Mouse (Mus musculus) left cerebral cortex, adult 18-20 months (tissue): Measurements from ENCODE around the gene Vps72. TPM values are rescaled to one million over a fixed set of nuclear protein-coding genes. Genes with fewer than 3 reads are reported as not detected.
"Not testable (repeated sequence)": the region's sequence is repeated elsewhere in the genome, so short reads cannot be mapped to it uniquely, and the experiment has no call there.

ENCODE experiments used
- DNase-seq, 2 experiments: peaks; one replicate each; pipeline ENCODE4 v3.0.0; 2021 to 2022; ENCODE audit warnings: low spot score in 2 of 2, mixed read lengths in 1 of 2
- total RNA-seq, 2 experiments: library from RNA; stranded (reverse); gene quantifications; 2 replicates each; pipeline ENCODE4 v1.2.3; 2021

Gene Vps72
- total RNA-seq, 2 experiments from 2014 or later = 41.7 to 44.4 TPM

DNA sequence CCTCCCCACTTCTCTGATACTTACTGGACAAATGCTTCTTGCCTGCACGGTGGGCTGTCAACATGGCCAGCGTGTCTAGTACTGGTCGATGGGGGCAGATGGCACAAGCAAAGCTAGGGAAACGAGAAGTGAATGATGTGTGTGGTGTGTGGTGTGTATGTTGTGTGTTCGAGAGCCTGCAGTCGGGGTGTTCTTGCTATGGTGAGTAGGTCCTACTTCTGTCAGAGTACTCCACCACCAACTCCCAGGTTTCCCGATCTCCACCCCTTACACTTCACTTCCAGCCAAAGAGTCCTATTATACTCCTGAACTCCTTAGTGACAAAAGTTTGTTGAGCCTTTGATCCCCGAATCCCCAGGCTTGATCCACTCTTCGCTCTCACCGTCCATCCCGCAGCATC is 22.4 kb downstream of the Vps72 start:
- no peak for DNase-seq

DNA sequence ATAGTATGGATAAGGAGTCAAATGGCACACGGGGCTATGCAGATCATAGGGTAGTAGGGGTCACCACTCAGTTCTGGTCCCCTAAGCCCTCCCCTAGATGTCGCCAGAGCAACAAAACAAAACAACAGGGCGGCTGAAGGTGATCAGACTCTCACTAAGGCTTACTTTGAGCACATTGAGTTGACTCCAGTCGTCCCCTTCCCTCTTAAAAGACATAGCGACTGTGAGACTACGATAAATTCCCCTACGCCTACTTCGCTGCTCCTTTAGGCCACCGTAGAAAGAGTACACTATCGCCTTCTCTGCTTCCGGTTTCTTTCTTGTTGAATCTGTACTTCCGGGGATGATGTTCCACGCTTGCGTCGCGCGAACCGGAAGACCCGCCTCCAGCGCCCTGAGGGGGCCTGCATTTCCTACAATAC is 22.9 kb downstream of the Vps72 start, which contains the start of the genes Scnm1 and Lysmd1:
TSS of gene Scnm1 (minus strand) at position 332 of the 422 bp plus-strand sequence.
TSS of gene Lysmd1 (plus strand) at position 409 of the 422 bp plus-strand sequence.
- peak; percentile 86 to 91 for DNase-seq

DNA sequence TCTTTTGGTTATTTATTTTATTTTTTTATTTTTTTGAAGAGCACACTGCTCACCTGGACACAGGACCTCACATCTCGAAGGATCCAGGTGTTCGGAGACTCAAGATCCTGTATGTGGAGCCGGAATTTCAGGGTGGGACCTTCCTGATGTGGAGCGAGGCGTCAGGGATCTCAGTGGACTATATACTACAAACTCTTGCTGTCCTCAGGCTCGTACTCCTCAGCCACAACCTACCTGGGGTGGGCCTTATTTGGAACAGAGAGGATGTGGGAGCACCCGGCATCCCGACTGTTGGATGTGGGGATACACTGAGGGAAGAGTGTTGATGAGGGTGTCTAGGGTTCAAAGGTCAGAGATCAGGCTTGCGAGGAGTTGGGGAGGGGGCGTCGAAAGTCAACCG is 23.3 kb downstream of the Vps72 start:
- DNase-seq = not testable (repeated sequence)

DNA sequence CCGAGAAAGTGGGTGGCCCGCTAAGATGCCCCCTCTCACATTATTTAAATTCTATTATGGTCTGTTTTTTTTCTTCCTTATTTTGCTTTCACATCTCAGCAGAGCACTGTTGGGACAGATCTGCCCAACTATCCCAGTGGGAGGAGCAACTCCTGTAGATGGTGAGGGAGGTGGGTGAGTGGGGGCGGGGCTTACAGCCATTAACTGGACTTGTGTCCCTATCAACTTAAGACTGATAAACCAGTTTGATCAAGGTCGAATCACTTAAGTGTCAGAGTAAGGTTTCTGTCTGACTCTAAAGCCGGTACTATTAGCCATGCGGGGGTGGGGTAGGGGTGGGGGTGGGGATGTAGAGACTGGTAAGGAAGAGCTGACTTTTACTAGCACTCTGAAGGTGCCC is 24.2 kb downstream of the Vps72 start:
- peak in 1 of 2 experiments; percentile 42 for DNase-seq

DNA sequence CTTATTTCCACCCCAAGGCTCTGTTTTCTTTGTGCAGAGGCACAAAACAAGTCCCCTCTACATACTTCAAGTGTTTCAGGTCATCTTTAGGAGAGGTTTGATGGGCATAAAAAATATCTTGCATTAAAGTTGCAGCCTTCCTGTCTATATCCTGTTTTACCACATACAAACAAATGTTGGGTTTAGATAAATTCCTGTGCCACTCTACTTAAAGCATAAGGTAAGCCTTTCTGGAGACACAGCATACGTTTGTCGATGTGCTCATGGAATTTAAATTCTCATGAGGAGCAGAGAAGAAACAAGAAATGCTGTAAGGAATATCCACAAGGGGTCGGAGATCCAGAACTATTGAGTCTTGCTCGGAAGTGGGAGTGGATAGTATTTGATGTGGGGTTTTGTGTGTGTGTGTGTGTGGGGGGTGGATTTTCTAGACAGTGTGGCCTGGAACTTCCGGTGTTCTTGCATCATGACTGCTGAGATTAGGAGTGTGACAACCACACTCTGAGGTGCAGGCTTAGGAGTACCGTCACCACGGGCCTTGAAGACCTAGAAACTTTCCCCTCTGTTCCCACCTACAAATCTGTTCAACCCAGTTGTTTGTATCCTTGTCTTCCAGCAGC is 24.7 kb downstream of the Vps72 start:
- no peak for DNase-seq

DNA sequence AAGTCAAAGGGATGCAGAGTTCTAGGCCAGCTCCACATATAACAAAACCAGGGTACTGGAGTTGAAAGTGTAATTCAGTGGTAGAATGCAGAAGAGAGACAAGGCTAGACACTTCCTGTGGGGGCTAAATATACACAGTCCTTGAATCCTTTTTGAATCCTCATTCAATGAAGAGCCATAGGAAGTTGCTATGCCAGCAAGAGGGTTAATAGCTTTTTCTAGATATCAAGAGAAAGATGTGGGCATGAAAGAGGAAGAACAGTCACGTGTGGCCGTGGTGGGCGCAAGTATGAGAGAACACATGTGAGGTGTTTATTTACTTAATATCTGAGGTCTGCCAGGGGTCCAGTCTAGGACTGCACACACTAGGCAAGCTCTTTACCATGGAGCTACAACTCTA is 25.5 kb downstream of the Vps72 start:
- DNase-seq = no peak

DNA sequence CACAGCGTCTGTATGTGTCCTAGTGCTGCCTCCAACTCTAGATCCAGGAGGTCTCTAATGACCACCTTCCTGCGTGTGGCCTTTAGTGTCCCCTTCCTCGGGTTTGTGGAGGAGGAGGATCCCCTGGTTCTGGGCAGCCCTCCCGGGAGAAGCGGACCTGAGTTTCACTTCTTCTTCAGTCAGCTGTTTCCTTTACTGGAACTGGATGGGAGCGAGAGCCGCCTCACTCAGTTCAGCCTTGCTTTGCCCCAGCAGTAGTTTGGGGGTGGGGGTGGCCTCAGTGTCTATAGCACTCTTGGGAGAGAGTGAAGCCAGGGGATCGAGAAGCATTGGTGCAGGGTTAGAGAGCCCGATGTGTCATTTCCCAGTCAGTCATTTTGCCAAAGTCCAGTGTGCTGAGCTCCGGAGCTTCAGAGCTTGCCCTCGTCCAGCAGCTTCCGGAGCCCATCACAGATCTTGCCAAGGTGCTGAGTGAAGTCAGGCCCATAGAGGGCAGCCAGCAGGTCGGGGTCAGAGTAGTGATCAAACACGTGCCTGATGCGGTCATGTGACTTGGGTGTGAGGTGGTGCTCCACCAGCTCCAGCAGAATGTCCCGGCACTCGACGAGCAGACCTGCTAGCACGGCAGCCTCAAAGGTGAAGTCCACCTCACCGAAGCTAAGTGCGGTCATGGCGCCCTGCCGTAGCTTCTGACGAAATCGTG is 28.9 kb downstream of the Vps72 start:
- no peak for DNase-seq

DNA sequence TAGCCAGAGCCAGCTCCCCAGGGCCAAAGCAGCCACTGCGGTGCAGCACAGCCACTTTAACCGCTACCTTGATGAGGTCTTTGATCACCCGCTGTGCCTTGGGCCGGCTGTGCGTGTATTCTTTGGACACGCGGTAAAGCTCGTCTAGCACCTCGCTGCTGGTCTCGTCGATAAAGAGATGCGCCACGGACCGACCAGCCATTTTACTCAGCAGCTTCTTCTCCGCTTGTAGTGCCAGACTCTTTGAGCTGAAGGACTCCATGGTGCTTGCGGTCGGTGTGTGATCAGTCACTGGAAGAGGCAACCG is 29.4 kb downstream of the Vps72 start:
- DNase-seq = no peak

DNA sequence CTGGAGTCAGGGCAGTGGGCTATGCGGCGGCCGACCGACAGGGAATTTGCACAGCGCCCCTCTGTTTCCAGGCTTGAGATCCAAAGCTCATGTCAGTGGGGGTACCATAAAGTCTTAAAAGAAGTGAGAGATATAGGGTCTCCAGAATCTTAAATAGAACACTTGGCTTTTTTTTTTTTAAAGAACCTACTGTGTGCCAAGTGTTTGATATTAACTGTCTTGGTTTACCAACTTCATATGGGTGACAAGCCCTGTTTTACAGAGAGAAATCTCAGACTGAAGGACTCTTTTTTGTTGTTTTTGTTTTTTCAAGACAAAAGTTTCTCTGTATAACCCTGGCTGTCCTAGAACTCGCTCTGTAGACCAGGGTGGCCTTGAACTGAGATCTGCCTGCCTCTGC is 30.0 kb downstream of the Vps72 start:
- no peak for DNase-seq

DNA sequence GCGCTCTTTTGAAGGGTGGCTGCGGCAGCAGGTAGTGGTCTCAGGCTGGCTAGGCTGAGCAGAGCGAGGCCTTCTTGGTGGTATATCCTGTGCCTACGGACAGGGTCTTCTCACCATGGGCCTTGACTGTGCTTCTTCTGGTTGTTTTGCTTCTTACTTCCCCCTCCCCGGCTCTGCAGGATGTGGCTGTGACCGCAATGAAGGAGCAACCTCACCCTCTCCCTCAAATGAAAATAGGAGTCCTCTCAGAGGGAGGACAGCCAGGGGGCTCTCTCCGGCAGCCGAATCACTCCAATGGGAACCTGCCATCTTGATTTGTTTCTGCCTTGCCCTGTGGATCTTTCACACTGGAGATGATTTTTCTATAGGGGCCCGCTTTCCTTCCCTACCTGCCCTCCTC is 30.7 kb downstream of the Vps72 start:
- DNase-seq = no peak

DNA sequence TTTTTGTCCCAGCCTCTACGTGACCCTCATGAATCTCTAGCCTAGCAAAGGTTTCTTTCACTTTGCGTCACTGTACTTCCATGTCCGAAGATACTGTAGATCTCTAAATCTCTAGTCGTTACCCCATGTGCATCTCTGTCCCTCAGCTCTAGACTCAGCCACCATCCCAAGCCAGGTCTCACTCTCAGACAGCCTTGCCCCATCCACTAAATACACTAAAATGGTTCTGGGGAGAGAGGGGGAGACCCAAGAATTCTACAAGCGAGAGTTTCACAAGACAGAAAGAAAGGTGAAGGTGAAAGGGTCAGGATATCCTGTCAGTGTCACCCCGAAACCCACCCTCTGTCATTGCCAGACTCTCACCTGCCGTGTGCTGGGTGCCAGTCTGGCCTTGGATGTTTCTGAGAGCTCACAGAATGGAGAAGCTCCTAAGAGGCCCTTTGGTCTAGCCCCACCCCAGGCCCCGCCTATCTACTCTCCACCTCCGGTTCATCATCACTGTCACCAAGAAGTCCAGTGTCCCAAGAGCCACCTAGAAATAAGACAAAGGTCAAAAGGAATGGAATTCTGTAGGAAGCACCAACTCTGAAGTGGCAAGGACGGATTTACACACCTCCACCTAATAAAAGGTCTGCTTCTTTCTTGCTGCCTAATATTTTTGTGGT is 31.3 kb downstream of the Vps72 start, which contains the start of gene Tnfaip8l2:
TSS of gene Tnfaip8l2 (minus strand) at position 409 of the 665 bp plus-strand sequence.
- DNase-seq = no peak

DNA sequence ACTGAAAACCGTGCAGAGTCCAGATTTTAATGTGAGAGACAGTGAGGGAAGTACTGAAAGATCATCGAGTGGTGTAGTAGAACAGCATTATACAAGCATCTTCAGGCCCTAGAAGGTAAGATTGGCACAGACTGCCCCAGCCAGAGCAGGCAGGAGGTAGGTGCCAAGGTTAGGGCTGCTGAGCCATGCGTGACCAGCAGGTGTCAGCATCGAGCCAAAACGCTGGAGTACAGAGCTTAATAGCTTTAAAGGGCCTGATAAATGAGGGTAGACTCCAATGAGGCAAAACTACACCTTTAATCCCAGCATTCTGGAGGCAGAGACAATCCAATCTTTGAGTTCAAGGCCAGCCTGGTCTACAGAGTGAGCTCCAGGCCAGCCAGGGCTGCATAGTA is 31.8 kb downstream of the Vps72 start:
- peak; percentile 86 to 88 for DNase-seq

DNA sequence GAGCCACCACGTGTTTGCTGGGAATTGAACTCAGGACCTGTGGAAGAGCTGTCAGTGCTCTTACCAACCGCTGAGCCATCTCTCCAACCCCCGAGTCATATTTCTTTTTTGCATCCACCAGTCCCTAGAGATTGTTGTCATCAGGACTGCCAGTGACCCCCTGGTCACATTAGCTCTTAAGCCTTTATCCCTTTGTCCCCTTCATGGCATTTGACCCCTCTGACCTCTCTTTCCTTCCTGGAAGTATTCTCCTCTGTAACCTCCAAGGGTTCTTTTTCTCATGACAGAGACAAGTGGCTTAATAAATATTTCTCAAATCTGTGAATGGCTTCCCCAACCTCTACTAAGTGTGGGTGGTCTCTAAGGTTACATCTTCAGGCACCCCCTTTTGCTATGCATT is 37.1 kb downstream of the Vps72 start:
- no peak for DNase-seq

DNA sequence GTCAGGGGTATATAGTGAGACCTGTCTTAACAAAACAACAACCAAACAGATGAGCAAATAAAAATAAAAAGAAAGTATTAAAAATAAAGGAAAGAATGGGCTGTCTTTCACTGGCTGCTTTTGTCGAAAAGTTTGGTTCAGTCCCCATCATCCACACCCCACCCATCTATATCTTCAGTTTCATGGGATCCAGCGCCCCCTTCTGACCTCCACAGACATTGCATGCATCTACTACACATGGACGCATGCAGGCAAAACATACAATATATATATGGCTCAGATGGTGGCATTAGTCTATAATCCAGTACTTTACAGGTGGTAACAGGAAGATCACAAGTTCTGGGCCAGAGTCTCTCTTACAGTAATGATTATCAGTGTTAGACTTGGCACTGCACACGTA is 43.1 kb downstream of the Vps72 start:
- peak in 1 of 2 experiments; percentile 41 for DNase-seq

DNA sequence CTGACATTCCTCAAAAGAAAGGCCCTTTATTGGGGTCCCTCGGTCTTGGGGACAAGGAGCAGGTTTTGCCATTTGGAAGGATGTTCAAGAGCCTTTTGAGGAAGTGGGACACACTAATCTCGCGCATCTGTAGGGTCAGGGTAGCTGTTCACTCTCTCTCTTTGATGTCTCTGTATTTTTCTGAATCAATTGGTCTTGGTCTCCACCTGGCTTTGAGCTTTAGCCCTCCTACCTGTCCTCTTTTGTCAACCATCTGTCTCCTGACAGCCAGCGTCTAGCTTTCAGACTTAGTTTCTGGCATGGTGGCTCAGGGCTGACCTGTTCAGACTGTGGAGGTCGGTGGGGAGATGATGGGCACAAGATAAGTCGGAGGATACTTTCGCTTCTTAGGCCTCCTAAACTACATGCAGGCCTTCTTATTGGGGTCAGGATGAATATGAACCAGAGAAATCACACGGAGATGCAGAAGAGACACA is 48.7 kb downstream of the Vps72 start:
- DNase-seq = no peak

DNA sequence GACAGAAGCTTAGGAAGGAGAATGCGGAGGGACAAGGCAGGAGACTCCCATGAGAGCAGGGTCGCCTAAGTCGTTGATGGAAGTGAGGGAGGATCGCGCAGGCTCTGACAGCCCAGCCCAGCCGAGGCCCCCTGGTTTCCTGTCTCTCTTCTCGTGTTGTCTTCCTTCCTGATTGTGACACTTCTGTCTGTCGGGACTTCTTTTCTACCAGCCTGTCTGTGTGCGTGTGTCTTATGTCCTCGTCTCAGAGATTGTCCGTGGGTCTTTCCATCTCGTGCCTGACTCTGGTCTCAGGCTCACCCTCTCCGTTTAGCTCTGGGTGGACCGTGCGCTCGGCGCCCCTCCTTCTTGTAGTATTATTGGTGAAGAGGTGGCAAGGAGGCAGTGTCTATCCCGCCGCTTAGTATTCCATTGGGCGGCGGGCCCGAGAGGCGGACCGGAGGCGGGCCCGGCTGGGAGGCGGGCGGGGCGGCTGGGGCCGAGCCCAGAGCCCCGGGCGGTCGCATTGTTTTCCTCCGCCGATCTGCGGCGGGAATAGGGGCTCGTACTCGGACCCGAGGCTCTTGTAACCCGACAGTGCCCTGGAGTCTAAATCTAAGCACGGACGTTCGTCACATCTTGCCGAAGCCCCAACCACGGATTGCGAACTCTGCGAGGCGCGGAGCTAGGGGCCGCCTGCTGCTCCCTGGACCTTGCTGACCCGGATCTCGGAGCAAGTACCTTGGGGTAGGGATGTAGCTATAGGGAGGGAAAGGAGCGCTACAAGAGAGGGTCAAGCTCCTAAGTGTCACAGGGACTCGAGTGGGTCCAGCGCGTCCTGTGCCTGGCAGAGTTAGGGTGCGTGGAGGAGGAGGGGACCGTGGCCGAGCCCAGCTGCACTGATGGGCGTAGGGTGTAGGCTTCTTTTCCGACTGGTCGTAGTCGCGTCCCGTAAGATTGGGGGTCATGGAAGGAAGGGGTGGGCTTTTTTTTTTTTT is 49.5 kb downstream of the Vps72 start, which contains the start of gene Sema6c:
TSS of gene Sema6c (plus strand) at position 471 of the 977 bp plus-strand sequence.
- DNase-seq = peak; percentile 81 to 92

DNA sequence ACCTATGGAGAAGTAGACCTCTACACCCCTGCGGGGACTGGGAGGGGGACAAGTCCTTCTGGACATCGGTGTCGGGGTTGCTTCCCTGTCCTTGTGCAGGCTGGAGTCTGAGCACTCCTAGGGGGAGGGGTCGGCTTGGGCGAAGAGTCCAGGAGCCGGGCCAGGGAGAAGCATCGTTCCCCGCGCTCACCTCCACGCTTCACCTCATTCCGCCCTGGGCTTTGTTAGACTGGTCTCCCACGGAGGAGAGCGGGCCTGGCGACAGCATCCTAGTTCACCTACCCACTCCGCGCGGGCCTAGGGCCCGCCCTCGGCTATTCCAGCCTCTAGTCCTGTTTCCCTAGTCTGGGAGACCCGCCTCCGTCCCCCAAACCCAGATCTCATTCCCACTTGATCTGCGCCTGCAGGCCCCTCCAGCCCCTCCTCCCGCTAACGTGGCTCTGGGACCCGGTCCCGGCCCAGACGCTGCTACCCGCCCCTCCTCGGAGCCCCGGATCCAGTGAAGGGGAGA is 50.3 kb downstream of the Vps72 start:
- DNase-seq = no peak

DNA sequence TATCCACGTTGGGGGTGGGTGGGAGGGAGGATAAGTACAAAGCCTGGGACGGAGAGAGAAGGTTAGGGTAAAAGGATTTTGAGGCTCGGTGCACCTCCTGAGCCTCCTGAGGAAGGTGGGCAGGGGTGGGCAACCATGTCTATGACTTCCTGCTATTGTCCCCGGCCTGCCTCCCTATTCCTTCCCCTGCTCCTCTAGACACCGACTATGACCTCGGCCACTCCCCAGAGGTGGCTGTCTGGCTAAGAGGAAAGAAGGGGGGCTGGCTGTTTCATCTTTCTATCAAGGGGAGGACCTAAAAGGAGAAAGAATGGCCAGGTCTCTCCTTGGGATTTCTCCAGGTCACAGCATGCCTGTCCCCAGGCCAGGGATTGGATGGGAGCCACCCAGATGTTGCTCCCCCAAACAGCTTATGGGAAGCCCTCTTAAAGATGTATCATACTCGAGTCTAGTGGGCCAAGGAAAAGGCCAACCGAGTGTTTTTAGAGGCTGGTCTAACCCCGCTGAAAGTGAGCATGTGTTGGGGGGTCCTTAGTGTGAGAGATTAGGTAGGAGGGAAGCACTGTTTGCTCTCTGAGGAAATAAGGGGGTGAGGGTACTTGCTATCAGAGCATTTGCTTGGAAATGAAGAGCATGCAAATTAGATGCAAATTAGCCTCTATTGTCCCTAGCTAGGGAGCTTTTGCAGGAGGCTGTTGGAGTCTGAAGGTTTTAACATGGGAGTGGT is 51.0 kb downstream of the Vps72 start:
- DNase-seq = no peak

DNA sequence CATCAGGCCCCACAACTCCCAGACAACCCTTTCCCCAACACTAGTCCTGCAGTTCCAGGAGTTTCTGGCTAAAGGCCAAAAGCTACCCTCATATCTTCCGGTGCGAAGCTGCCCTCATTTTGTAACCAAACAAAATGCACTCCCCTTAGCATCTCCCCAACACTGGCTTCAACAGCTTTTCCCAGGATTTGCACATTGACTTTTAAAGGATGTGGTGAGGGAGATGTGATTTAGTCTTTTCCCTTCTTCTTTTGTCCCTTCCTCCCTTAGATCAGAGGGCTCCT is 51.5 kb downstream of the Vps72 start:
- no peak for DNase-seq
